Mouse (Mus musculus) stomach, postnatal 0 days (tissue): ENCODE data around the gene Cnih3.

Experiments used
- CTCF ChIP-seq: IDR thresholded peaks from 2 replicates; pipeline ENCODE4 v1.5.1; 2016; ENCODE audit warnings: antibody characterized with exemption, low read depth, mild to moderate bottlenecking, moderate library complexity
- EP300 ChIP-seq: optimal IDR thresholded peaks from 2 replicates; pipeline ENCODE3; 2016; ENCODE audit warnings: antibody characterized with exemption

GRCm38 (mm10) chr1:181379664-181380063 is 27.2 kb downstream of the Cnih3 start:
- TF ChIP-seq CTCF (peak; percentile 88), EP300 (no peak)
